Mouse (Mus musculus) mature B cell (primary cell): Measurements from ENCODE around the gene Ech1.

Experiments
- in situ Hi-C: fragments of 300-500 bp; cut with MboI; formaldehyde crosslinking; loops from 2 replicates; pipeline ENCODE4 v1.14.3; 2019

The Ech1 gene

DNA sequence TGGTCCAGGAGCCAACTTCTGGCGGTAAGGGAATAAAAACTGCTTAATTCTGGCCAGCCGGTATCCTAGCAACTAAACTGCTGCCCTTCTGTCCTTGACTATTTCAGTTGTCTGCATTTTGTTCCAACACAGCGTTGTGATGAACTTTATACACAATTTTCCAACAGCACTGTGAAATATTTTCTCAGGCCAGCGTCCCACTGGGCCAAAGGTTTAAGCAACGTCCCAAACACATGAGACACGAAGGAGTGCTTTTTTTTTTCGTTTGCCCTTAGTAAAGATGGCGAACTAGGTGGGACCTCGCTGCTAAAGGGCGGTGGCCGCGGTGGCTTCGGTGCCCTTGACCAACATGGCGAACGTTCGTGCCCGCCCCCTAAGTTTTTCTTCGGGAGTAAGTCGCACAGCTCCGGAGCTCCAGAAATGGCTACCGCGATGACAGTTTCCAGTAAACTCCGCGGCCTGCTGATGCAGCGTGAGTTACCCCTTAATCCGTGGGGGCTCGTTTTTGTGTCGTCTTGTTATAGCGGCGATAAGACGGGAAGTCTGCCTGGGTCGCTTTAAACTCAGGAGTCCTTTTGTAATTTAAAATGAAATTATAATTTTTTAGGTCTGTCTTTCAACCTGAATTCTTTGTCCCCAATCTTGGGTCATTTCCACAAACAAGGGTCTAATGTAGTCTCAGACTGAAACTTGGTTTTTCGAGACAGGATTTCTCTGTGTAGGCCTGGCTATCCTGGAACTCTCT, at the start of gene Ech1:
Ech1 (plus strand) TSS at position 277 of the 745 bp plus-strand sequence.
- in situ Hi-C loops, result no loop called here

DNA sequence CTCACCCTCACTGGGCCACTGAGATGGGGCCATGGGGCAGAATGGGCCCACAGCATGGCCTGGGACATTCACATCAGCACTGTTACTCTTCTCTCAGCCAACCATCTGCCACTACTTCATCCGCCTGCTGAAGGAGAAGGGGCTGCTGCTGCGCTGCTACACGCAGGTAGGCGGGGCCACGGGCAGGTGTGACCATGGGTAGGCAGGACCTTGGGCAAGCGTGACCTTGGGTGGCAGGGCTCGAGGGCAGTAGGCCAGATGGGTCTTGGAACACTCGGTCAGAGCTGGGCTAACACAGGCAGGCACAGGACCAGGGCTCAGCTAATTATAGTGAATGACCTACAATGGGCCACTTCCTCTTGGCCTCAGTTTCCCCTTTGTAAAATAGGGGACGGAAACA, 46.2 kb upstream of the Ech1 start:
- in situ Hi-C loops, result no loop called here

DNA sequence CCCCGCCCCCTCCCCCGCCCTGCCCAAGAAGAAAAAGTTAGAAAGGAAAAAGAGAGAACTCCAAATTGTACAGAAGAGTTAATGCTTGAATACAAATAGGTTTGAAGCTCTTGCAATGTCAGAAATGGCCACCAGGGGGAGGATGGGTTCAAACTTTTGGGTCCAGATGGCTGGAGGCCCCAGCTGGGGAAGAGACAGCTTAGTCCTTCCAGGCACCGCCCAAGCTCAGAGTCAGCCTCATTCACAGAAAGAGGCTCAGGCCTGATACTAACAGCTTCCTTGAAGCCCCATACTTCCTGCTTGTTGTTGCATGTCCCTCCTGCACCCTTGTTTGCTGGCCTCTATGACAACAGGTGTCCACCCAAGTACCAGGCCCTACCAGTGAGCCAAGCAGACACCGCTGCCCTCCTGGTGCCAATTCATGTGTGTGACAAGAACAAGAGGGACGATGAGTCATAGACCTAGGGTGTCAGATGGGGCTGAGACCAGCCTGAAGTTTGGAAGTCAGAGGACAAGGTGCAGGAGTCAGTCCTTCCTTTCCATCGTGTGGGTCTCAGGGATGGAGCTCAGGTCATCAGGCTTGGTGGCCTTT, 44.9 kb upstream of the Ech1 start:
- in situ Hi-C loops, result no loop called here

DNA sequence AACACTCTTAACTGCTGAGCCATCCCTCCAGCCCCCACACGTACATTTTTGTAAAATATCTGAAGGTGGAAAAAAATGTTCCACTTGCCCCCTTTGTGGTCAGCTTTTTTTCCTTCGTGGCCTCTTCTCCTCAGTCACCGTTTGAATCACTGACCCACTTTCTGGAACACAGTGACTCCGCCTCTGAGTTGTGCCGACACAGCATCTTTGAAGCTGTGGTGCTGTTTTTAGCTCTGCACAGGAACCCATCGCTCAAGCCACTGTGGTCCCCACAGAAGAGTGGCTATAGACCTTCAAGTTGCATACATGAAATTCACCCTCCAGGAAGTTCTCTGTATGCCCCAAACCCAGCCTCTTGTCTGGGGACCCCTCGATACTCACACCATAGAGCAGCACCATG, 44.2 kb upstream of the Ech1 start:
- in situ Hi-C loops, result no loop called here

DNA sequence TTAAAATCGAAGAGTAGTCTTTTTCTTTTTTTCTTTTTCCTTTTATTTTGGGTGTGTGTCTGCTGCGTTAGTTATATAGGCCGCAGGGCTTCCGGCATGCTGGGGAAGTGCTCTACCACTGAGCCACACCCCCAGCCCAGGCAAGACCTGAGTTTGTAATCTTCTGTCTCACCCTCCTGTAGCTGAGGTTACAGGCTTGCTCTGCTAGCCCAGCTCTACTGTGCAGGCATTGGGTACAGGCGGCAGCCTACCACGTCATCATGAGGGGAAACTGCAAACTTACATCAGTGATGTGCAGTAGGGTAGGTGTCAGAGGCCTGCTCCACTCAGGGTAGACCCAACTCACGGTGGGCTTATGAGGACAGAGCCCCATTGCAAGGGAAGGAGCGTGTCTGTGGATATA, 43.8 kb upstream of the Ech1 start:
- in situ Hi-C loops, result no loop called here

DNA sequence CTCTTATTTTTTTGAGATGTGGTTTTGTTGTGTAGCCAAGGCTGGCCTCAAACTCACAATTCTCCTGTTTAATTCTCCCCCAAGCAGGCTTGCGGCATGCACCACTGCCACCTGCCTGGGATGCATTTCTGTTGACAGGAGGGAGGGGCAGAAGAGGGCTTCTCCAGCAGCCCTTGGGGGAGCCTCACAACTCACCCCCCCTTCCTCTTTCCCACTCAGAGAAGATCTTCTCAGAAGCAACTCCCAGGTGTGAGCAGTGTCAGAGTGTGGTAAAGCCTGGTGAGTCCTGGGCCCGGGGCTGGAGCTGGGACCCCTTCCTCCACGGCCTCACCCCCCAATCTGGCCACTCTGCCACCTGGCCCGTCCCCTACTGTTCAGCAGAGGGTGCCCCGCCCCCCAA, 39.9 kb upstream of the Ech1 start:
- in situ Hi-C loops, result no loop called here

DNA sequence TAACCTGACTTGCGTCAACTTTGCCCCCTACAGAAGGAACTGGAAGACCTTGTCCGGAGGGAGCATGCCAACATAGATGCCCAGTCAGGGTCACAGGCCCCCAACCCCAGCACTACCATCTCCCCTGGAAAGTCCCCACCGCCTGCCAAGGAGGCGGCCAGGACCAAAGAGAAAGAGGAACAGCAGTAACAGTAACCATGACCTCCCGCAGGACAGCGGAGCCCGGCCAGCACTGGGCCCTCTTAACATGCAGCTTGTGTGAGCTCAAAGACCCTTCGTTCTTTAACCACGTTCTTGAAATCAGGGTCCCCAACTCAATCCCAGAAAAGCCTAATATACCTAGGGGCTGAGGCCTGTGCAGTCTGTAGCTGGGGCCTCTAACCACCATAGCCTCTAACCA, 37.1 kb upstream of the Ech1 start:
- in situ Hi-C loops, result no loop called here

DNA sequence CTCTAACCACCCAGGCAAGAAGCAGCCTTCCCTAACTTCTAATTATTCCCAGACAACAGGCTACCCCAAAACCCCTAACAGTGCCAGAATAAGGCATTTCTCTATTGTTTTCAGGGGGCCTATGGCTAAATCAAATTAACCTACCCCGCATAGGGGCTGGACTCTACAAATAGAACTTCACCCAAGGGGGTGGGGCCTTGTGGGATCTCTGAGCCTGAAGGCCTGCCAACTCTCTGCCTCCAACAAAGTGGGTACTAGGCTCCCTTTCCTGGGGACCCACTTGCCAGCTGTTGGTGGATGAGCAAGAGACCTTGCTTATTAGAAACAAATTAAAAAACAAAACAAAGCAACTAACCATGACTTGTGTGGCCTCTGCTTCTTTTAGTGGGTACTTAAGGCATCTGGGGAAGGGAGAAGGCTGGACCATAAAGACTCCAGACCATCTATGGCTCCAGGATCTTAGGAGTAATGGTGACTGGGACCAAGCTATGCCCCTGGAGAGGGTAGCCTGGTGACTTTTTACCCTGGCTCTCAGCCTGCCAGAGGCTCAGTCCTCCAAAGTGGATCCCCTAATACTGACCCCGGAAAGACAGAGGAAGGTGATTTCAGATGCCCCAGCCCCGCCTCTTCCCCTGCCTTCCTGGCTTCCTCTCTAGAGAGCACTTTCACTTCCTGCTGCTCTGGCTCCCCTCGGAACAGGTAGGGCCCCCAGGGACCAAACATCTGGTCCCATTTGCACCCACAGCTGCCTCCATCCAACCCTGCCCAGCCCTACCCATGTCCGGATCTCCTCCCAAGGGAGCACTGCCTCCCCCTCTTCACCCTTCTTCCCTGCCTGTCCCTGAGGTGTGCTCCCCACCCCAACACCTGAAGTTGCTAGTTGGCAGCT, 36.5 kb upstream of the Ech1 start, which contains the start of gene Rinl:
Rinl (plus strand) TSS at position 663 of the 889 bp plus-strand sequence.
- in situ Hi-C loops, result no loop called here

DNA sequence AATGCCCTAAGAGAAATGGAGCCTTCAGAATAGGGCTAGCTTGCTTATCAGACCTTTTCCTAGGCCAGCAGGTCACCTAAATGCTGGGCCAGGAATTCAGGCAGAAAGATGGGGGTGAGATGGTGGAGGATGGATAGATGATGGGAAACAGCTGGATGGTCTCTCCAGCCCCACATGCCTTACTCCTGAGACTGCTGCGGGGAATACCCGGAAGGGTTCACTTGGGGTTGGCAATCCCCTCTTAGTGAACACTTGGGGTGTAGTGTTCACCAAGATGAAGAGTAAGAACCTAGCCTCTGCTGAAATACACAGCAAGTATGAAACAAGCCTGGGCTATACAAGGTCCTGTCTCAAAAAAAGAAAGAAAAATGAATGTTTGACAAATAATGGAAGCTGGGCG, 35.8 kb upstream of the Ech1 start:
- in situ Hi-C loops, result no loop called here

DNA sequence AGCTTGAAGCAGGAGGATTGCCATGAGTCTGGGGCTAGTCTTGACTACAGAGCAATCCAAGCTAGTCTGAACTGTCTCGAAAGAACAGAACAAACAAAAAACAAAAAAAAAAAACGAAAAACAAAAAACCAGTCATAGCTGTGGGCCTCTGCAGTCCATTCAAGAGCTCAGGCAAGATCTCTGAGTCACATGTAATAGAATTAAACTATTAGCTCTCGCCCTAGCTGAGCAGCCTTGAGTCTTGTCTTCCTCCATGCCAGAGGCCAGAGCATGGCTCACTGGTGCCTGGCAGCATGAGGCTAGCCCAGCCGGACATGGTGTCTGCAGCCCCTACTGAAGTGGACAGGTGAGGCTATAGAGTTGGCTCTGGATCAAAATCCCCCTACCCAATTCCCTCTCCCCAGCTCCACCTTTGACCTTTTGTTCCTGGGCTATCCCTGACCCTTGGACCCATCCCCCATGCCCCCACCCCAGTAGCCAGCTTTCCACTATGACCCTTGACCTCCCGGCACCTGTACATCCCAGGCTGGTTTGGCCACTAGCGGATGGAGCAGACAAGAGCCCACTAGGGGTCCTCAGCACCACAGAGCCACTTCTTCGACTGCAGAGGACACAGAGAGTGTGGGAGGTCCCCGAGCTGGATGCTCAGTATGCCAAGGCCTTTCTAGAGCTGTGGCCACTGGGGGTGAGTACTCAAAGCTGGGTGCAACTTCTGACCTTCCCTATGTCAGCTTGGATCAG, 34.8 kb upstream of the Ech1 start:
- in situ Hi-C loops, result no loop called here

DNA sequence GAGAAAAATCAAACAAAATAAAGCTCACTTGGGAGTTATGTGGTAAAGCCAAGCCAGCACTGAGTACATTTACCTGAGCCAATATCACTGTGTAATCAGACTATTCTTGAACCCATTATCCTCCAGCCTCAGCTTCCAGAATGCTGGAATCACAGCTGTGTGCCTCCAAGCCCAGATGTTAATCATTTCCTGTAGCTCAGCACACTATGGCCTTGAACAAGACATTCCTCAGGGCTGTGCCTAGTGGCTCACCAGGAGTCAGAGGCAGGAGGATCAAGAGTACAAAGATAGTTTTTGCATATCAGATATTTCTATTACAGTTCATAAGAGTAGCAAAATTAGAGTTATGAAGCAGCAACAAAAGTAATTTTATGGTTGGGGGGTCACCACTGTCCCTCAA, 33.3 kb upstream of the Ech1 start:
- in situ Hi-C loops, result no loop called here

DNA sequence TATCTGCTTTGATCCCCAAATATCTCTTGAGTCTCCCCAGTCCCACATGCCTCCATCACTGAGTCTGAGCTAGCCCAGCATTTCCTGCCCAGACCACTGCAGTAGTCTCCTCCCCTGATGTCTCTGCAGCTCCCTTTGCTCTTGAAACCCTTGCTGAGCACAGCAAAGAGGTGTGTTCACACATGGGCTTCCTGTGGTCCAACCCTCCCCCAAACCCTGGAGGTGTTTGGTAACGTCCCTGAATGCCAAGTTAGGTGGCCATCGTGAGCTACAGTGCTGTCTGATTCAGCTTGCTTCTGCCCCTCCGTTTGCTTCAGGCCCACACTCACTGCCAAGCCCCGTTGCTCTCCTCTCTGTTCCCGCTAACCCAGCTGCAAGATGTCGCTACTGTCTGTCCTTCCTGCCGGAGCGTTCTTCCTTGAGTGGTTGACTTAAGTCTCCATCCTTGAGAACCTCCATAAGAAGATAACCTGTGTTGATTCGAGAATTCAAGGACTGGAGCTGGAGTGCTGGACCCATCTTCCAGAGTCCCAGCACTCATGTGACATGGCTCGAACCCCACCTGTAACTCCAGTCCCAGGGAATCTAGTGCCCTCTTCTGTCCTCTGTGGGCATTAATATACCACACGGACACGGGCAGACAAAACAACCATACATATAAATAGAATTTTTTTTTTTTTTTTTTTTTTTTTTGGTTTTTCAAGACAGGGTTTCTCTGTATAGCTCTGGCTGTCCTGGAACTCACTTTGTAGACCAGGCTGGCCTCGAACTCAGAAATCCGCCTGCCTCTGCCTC, 32.4 kb upstream of the Ech1 start:
- in situ Hi-C loops, result no loop called here

DNA sequence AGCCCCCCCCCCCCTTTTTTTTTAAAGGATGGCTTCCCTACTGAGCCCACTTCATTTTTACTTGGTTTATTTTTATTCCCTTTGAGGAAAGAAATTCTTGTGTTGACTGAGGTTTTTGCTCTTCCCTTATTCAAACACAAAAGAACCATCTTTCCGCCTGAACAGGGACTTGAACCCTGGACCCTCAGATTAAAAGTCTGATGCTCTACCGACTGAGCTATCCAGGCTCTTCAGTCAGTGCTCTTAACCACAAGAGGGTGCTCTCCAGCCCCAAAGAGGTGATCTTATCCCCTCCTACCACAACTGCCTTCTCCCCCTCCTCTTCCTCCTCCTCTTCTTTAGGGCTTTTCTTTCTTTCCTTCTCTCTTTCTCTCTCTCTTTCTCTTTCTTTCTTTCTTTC, 31.2 kb upstream of the Ech1 start:
- in situ Hi-C loops, result no loop called here

DNA sequence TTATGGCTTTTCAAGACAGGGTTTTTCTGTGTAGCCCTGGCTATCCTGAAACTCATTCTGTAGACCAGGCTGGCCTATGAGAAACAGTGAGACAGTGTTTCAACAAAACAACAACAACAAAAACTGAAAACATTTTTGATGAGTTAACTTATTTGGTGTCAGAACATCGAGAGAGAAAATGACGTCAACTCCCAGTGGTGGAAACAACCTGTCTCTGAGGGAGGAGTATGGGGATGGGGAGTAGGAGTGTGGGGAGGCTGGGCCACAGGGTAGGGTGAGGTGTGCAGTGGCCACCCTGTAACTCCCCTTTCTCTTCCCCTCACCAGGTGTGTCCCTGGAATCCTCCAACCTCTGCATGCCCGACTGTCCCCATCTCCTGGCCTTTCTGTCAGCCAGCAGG, 30.5 kb upstream of the Ech1 start:
- in situ Hi-C loops, result no loop called here

DNA sequence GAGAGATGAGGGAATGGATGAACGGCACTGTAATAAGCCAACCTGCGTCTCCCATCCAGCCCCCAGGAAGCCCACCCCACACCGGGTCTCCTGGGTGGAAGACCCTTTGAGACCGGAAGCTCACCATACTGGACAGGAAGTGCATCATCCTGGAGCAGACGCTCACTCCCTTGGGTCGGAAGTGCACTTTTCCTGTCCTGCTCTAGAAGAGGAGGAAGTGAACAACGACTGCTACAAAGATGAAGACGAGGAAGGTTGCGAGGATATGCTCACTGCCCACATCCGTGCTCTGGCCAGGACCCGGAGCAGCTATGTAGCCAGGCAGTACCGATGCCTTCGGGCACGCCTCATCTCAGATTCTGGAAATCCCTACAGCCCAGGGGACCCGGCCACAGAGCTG, 29.2 kb upstream of the Ech1 start:
- in situ Hi-C loops, result loop anchor here (5.0 kb wide), 1 partner anchor 71 kb away; no protein-coding TSS in a partner anchor

DNA sequence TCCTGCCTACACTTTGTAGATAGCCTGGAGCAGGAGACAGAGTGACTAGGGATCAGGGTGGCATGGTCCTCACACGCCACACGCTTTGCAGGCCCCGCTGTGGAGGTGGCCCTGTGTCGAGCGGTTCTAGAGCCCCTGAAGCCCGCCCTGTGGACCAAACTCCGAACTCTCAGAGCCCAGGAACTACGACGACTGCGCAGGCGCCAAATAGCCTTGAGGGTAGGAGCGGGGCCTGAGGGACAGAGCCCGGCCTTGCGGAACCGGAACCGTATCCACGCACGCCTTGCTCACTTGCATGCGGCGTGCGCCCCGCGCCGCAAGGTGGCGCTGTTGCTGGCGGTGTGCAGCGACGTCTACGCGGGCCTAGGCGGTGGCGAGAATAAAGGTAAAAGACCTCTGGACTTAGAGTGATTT, 28.4 kb upstream of the Ech1 start:
- in situ Hi-C loops, result loop anchor here (5.0 kb wide), 1 partner anchor 71 kb away; no protein-coding TSS in a partner anchor

DNA sequence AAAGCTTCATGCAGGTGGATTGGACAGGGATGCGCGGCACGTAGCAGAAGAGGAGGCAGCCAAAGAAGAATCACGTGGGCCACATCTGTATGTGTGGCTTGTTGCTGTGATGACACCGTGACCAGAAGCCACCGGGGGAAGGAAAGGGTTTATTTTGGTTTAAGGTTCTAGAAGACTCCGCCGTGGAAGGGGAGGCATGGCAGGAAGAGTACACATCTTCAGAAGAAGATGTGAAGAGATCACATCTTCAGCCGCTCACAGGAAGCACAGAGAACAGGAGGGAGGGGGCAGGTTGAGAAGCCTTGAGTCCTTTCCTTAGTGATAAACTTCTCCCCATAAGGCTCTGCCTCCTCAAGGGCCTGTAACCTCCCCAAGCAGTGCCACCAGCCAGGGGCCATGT, 25.0 kb upstream of the Ech1 start:
- in situ Hi-C loops, result loop anchor here (5.0 kb wide), 1 partner anchor 67 kb away; no protein-coding TSS in a partner anchor

DNA sequence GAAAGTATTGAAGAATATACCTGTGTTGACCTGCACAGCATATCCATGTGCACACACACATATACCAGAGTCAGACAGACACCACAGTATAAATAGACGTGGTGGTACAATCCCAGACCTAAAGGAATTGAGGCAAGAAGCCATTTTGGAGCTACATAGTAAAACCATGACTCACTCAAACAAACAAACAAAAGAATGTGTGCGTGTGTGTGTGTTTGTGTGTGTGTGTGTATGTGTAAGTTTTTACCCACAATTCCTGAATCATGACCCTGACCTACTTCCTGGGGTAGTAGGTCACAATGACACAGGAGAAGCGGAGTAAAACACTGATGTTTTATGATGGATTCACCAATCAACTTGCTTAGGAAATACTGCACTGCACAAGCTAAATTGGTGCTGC, 23.6 kb upstream of the Ech1 start:
- in situ Hi-C loops, result no loop called here

DNA sequence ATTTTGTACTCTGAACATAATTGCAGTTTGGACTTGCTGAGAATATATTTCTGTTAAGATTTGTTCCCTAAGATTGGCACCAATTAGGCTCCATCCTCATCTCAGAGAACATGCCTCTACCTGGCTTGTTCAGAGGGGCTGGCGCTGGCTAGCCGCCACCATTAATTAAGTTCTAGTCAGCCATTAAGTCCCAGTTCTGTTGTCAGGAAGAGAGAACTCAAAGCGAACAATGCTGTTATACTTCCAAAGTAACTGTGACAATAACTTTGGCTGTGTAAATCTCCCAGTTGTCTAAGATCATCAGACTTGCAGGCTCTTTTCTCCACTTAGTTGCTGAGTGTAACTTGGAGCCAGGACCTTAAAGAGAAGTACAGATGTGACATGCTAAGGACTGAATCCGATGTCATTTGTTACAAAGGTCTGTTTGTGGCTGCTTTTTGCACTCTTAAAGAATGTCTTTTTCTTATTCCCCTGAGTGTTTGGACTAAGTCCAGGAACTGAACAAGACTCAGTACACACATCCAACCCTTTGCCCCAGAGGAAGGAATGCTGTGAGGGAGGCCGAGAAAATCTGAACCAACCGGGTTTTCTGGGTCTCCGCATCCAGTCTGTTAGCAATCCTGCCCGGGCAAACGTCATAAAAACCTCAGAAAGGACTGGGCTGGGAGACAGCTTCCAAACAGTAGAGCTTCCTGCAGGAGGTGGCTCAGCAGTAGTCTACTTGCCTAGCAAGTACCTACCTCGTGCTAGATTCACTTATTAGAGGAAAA, 22.9 kb upstream of the Ech1 start:
- in situ Hi-C loops, result no loop called here
